Mouse (Mus musculus) C2C12 (cell line): ENCODE data around the gene Gtf2a2. TPM values are rescaled to one million over a fixed set of nuclear protein-coding genes. Genes with fewer than 3 reads are reported as not detected.

Source experiments
- H3K27me3 ChIP-seq: one replicate; pipeline ENCODE4 v1.6.1; 2011; ENCODE audit not compliant: control insufficient read depth, insufficient read depth, insufficient read length
- H3K36me3 ChIP-seq: one replicate; pipeline ENCODE4 v1.6.1; 2011; ENCODE audit not compliant: control insufficient read depth, insufficient read depth
- H3K4me3 ChIP-seq: one replicate; pipeline ENCODE4 v1.5.1; 2011; ENCODE audit warnings: mild to moderate bottlenecking, control low read depth; ENCODE audit not compliant: poor library complexity, insufficient read depth, severe bottlenecking
- H3K79me2 ChIP-seq: one replicate; pipeline ENCODE4 v1.6.1; 2011; ENCODE audit not compliant: control insufficient read depth, insufficient read depth
- H3K79me3 ChIP-seq: one replicate; pipeline ENCODE4 v1.6.1; 2011; ENCODE audit warnings: low read depth, control low read depth
- H3ac ChIP-seq: one replicate; pipeline ENCODE3; 2011; ENCODE audit warnings: low read depth; ENCODE audit not compliant: control insufficient read depth, insufficient read length
- CEBPB ChIP-seq: IDR thresholded peaks from one replicate; pipeline ENCODE4 v1.6.1; 2011; ENCODE audit warnings: low read depth, mild to moderate bottlenecking, control low read depth, moderate library complexity
- CTCF ChIP-seq: IDR thresholded peaks from one replicate; pipeline ENCODE4 v1.5.1; 2011; ENCODE audit not compliant: control insufficient read depth, insufficient read depth, insufficient read length
- FOSL1 ChIP-seq: IDR thresholded peaks from one replicate; pipeline ENCODE4 v1.8.0; 2011; ENCODE audit warnings: mild to moderate bottlenecking, low read length; ENCODE audit not compliant: poor library complexity, insufficient read depth, severe bottlenecking
- MAX ChIP-seq: IDR thresholded peaks from one replicate; pipeline ENCODE4 v1.6.1; 2011; ENCODE audit warnings: mild to moderate bottlenecking, control low read depth
- MYOD1 ChIP-seq: IDR thresholded peaks from one replicate; pipeline ENCODE4 v1.6.1; 2011; ENCODE audit warnings: low read depth; ENCODE audit not compliant: control insufficient read depth, insufficient read length
- MYOG ChIP-seq: IDR thresholded peaks from one replicate; pipeline ENCODE4 v1.6.1; 2011; ENCODE audit not compliant: control insufficient read depth, insufficient read length; ENCODE audit errors: extremely low read depth
- USF1 ChIP-seq: IDR thresholded peaks from one replicate; pipeline ENCODE4 v1.6.1; 2011; ENCODE audit warnings: low read depth, mild to moderate bottlenecking, control low read depth, moderate library complexity
- polyA plus RNA-seq: library from polyadenylated mRNA; unstranded; fragments of >200 nt; fragmentation: generic; extraction: Trizol; gene quantifications from one replicate; pipeline ENCODE4 v1.2.1, GENCODE M21; 2012; ENCODE audit warnings: missing spikeins

Gene Gtf2a2
- polyA plus RNA-seq, 1 experiment, result 86.5 TPM

DNA sequence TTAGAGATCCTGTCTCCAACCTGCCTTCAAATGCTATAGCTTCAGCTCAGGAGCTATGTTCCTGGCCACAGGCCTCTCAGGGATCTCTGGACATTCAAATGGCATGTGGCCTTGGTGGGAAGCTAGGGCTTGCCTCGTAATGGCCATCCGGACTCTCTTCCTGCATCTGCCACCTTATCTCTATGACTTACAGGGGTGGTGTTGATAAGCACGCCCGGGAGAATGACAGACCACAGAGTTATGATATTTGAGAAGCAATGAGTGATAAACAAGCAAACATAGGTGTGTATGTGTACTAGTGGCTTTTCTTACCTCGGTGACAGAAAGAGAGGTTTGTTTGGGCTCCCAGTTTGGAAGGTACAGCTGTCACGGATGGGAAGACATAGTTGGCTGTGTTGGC lies 33.9 kb downstream of the Gtf2a2 start:
- Histone ChIP-seq H3K79me3 (no peaks in the 10 kb centered on the region), H3K27me3 (no peaks in the 10 kb centered on the region), H3K36me3 (no peaks in the 10 kb centered on the region), H3K4me3 (no peak overlapping the region), H3K79me2 (no peaks in the 10 kb centered on the region), H3ac (no peak overlapping the region)
- TF ChIP-seq MAX, result no peak
- no peak for TF ChIP-seq CEBPB
- TF ChIP-seq CTCF, result no peak
- no peak for TF ChIP-seq MYOD1
- TF ChIP-seq FOSL1, result no peak
- TF ChIP-seq MYOG, result no peak

DNA sequence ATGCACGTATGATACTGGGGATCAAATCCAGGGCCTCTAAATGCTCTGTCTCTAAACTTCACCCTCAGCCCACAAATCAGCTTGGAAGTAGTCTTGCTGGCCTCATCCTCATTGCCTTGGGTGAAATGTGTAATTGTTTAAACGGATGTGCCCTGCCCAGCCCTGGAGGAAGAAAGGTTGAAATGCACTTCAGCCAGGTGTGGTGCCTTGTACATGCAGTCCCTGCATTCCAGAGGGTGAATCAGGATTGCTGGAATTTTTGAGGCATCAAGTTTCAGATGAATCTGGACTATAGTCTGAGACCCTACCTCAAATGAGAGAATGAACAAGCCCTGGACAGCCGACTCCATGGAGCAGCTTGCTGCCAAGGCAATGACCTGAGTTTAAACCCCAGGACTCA lies 35.5 kb downstream of the Gtf2a2 start:
- H3K4me3 ChIP-seq, result no peak overlapping the region
- no peaks in the 10 kb centered on the region for H3K36me3 ChIP-seq
- H3ac ChIP-seq, result no peak overlapping the region
- H3K27me3 ChIP-seq, result no peaks in the 10 kb centered on the region
- no peak for TF ChIP-seq USF1
- no peak for TF ChIP-seq MYOD1
- no peak for TF ChIP-seq MYOG
- TF ChIP-seq CEBPB, result no peak
- no peak for TF ChIP-seq CTCF
- TF ChIP-seq MAX, result peak; percentile 53
- H3K79me2 ChIP-seq, result no peaks in the 10 kb centered on the region
- no peaks in the 10 kb centered on the region for H3K79me3 ChIP-seq

- TF ChIP-seq USF1 (no peak), CEBPB (peak; percentile 37), CTCF (no peak)
- H3K4me3 ChIP-seq, result no peak overlapping the region
- H3ac ChIP-seq, result no peak overlapping the region
Observed at GRCm38 (mm10) chr9:70048280-70048679, 35.9 kb downstream of the Gtf2a2 start.

GRCm38 (mm10) chr9:70048751-70049415 lies 36.5 kb downstream of the Gtf2a2 start:
- Histone ChIP-seq H3K36me3 (no peaks in the 10 kb centered on the region), H3K79me3 (no peaks in the 10 kb centered on the region), H3K79me2 (no peaks in the 10 kb centered on the region), H3ac (no peak overlapping the region), H3K4me3 (no peak overlapping the region), H3K27me3 (no peaks in the 10 kb centered on the region)
- TF ChIP-seq CEBPB (no peak), MYOG (no peak), FOSL1 (no peak), CTCF (no peak), MAX (no peak), USF1 (no peak), MYOD1 (no peak)

More at GRCm38 (mm10) chr9:70048280-70048679, 35.9 kb downstream of the Gtf2a2 start:
- Histone ChIP-seq H3K27me3 (no peaks in the 10 kb centered on the region), H3K79me3 (no peaks in the 10 kb centered on the region), H3K79me2 (no peaks in the 10 kb centered on the region), H3K36me3 (no peaks in the 10 kb centered on the region)

DNA sequence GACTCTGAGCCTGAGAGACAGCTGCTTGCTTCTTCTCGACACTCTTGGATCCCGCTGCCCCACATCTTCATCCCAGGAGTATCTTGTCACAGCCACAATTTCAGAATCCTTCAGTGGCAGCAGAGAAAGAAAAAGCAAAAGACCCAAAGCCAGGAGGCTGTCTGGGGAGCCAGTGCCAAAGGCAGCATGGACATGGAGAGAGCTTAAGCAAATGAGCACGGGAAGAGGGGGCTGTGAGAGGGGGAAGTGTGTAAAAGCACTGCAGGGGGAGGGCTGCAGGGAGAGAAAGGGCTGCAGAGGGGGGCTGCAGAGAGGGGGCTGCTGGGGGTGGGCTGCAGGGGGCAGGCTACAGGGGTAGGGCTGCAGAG lies 37.0 kb downstream of the Gtf2a2 start:
- H3K4me3 ChIP-seq, result no peak overlapping the region

DNA sequence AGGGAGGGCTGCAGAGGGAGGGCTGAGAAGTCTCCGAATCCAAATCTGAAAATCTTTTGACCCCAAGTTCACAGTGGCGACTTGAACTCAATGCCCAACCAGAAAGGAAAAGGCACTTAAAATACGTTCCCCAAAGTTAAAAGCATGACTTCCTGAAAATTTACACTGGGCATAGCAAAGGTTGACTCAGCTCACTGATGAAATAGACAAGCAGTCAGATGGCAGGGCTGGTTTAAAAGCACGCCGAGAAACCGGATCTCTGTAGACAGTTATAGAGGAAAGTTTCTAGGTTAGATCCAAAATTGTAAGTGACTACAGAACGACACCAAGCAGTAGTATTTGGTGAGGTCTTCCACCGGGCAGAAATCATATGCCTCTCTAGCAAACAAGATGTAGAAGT lies 37.5 kb downstream of the Gtf2a2 start:
- no peak overlapping the region for H3K4me3 ChIP-seq
- no peaks in the 10 kb centered on the region for H3K27me3 ChIP-seq
- H3K36me3 ChIP-seq, result no peaks in the 10 kb centered on the region
- no peaks in the 10 kb centered on the region for H3K79me2 ChIP-seq
- no peak overlapping the region for H3ac ChIP-seq
- no peaks in the 10 kb centered on the region for H3K79me3 ChIP-seq
- TF ChIP-seq CEBPB, result peak; percentile 52
- TF ChIP-seq MAX, result no peak

More for the DNA sequence above, 37.0 kb downstream of the Gtf2a2 start:
- TF ChIP-seq MYOD1, result no peak
- TF ChIP-seq MYOG, result no peak
- no peak for TF ChIP-seq CTCF
- TF ChIP-seq MAX, result no peak
- no peak for TF ChIP-seq CEBPB
- TF ChIP-seq USF1, result no peak
- no peak for TF ChIP-seq FOSL1
- no peaks in the 10 kb centered on the region for H3K79me3 ChIP-seq
- H3K36me3 ChIP-seq, result no peaks in the 10 kb centered on the region
- no peak overlapping the region for H3ac ChIP-seq
- no peaks in the 10 kb centered on the region for H3K27me3 ChIP-seq
- H3K79me2 ChIP-seq, result no peaks in the 10 kb centered on the region
